Mouse (Mus musculus) kidney, adult 11 months (tissue): ENCODE data around the gene Cplx2.
A peak's percentile ranks its signal among the peaks of the same experiment; 100 is the strongest.

Source experiments
- DNase-seq: peaks from one replicate; pipeline ENCODE4 v3.0.0; 2022

Cplx2 gene

DNA sequence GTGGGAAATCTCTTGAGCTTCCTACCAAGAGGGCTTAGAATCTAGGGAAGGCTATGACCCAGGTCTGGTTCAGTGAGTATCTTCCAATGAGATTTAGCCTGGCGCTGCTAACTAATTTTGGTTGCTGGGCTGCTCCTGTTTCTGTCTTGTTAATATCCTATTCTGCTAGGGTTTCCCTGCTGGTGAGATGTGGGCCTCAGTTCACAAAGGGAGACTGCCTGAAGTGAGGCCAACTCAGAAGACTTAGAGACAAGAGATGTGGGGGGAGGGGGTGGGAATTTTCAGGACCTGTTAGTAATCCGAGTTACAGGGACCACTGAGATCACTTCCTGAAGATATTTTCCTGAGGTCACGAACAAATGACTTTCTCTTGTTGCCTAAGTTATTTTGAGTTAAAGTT lies 33.1 kb downstream of the Cplx2 start:
- no peak for DNase-seq

DNA sequence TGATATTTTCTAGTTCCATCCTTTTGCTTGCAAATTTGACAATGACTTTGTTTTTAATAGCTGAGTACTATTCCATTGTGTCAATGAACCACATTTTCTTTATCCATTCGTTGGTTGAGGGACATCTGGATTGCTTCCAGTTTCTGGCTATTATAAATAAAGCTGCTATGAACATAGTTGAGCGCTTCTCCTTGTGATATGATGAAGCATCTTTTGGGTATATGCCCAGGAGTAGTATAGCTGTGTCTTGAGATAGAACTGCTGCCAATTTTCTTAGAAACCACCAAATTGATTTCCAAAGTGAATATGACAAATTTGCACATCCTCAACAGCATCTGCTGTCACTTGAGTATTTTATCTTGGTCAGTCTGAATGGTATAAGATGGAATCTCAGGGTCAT lies 34.7 kb downstream of the Cplx2 start:
- no peak for DNase-seq

DNA sequence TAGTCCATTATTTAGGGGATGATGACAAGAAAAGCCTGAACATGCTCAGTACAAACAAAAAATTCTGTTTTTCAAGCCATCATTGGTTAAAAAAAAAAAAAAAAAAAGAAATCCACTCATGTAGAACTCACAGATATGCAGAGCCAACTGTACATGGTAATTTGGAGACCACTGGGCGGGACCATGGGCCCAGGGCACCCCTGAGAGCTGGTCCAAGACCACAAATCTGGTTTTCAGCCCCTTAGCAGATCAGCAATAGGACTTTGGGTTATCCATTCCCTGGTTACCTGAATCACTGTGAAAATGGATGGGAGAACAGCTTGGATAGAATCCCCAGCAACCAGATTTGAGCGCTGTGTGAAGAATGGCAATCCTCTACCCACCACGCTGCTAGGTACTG lies 40.5 kb downstream of the Cplx2 start:
- no peak for DNase-seq

DNA sequence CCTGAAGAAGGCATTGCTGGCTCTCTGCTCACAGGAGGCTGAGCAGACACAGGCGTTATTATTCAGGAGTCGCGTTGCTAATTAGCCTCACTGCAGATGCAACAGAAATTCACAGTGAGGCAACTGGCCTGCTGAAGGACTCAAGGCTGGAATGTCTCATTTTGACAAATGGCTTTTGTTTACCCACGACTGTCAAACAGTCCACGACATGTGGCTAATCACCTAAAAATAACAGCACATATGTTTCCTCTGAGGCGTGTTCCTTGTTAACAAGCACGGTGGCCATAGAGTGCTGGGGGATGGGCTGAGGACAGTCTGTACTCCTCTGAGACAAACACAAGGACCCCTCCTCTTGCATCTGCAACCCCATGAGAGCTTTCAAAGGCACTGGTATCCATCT lies 41.1 kb downstream of the Cplx2 start:
- no peak for DNase-seq

DNA sequence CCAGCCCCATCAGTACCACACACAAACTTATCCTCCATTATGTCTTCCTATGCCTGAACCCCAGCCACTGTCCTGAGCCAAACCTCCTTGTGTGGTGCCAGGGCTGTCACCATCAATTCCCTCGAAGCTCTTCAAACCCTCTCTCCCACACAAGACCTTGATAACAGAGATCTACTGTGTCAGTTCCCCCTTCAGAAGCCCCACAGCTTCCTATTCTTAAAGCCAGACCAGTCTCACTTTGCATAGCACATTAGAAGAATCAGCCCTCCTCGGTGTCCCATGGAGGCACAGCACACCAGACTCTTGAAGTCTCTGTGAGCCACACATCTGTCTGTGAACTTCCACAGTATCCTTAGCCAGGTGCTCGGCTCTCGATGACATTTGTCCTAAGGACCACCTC lies 41.6 kb downstream of the Cplx2 start:
- no peak for DNase-seq

DNA sequence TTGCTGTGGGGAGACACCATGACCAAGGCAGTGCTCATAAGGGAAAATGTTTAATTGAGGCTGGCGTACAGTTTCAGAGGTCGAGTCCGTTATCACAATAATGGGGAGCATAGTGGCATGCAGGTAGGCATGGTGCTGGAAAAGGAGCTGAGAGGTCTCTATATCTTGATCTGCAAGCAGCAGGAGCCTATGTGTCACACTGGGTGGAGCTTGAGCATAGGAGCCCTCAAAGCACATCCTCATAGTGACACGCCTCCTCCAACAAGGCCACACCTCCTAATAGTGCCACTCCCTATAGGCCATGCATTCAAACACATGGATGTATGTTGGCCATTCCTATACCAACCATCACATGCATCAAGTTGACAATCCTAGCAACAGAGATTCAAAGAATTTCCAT lies 43.9 kb downstream of the Cplx2 start:
- DNase-seq: no peak

DNA sequence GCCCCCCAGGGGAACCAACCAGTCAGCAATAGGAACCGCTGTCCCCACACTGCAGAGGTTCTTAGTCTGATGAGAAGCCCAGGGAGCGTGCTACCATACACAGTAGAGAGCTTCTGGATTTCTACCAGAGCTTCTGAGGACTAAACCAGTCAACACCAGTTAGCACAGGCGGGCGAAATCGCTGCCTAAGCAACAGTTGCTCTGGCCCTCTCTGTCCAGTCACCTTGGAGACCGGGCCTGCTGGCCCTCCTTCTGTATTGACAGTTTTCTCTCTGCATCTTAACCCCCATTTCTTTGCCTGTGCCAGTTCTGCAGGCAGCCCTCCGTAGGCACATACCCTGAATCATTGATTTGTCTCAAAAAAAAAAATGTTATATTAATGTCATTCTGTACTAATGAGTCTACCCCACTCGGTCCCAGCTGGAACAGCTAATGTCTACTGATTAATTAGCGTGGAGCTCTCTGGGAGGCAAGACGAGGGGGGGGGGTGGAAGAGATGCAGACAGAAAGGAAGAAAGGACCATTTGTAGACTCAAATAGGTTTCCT lies 47.7 kb downstream of the Cplx2 start:
- peak; percentile 66 for DNase-seq

DNA sequence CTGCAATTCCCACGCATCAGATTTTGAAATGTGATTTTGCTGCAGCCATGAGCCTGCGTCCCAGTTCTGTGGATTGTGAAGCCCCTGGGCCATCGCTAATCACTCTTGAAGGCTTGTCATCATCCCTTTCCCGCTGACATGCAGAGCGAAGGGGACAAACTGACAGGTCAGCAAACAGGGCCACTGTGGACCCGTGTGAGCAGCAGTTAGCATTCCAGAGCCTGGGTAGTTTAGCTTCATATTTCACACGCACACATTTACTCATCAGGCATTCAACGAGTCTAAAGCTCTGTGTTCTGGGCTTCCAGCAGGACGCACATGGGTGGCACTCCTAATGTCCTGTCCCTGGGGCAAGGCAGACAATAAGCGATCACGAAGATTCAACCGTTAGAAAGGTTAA lies 49.1 kb downstream of the Cplx2 start:
- DNase-seq: no peak

DNA sequence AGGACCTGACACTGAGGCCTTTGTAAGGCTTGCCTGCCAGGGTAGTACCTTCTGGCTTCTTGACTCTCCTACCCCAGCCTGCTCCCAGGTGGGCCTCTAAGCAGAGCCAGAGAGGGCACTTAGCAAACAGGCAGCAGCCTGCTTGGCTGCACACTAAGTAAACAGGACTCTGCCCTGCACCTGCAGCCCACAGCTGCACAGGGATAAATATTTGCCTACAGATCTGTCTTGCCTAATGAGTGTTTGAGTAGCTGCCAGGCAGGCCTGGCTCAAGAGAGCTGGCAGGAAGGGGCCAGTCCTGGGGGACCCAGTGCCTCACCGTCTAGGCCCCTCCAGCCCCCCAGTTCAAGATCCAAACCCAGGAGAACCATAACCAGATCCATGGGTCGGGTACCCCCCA lies 54.1 kb downstream of the Cplx2 start:
- DNase-seq: peak; percentile 86

DNA sequence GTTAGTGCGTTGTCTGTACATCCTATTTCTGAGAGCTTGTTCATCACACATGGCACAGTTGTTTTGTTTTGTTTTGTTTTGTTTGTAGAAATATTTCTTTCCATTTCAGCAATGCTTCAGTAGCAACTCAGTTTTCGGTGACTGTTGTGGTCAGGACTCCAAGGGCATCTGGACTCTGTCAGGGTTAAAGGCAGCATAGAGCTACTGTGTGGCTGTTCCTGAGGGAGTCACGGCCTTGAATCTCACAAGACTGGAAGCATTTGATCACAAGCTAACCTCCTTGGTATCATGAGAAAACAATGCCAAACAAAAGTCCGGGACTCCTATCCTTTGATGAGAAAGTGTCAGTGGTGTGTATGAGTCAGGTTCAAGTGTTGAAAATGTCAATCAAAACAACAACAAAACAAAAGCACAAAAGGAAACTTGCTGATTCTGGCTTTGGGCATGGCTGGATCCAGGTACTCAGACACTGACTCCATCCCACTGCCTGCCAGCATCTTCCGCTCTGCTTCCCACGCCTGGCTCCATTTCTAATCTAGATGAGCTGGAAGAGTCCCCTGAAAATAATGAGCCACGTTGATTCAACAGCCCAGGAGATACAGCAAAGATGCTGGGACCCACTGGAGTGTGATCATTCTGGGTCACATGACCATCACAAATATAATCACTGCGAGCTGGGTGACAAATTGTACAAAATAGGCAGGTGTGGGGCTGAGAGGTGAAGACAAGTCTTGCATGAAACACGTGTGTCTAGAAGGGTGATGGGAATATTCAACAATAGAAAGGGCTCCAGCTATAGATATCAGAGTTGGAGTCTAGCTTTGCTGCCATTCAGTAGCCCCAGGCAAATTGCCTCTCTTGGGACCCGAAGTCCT lies 55.9 kb downstream of the Cplx2 start:
- DNase-seq: no peak

DNA sequence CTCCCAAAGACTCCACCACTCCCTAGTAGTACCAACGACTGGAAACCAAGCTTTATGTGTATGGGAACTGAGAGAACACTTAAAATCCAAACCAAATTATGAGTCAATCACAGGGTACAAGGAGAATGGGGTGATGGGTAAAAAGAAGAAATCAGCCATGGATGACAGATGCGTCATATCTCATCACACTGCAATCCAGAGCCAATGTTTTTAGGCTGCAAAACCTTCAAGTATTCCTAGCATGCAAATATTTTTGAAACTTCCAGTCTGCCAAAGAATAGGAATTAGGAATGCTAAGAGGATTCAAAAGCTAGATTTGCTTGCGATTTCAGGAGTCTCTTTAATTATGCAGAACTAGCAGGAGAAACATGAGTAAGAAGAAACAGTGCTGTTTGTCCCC lies 57.6 kb downstream of the Cplx2 start:
- no peak for DNase-seq

DNA sequence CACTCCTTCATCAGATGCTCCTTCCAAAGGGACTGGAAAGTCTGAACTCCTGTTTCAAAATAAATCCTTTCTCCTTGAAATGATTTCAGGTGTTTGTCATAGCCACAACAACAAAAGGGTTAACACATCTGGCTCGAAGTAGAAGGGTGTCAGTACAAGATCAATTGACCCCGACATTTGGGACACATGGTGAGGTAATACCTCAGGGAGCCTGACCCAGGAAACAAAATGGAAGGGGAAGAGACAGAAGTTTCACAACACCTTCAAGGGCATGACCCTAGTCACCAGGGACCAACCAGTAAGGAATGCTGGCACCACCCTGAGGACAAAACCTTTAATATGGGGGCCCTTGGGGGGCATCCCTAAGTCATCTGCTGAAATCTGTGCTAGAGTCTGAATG lies 58.9 kb downstream of the Cplx2 start:
- no peak for DNase-seq

DNA sequence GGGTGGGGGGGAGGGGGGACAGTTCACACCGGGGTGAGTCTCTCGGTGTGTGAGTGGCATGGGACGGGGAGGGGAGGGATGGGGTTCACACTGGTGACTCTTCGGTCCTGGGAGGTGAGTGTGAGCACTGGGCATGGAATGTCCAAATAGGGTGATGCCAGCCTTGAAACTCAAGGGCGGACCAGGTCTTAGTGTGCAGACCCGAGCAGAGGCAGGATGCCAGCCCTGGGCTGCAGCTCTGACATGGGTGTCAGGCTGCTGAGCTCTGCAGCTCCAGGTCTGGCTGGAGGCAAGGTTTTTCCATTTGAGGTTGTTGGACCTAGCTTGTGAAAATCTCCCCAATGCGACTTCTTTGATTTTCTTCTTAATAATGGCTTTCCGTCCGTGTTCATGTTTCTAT lies 60.0 kb downstream of the Cplx2 start:
- DNase-seq: no peak
